Mouse (Mus musculus) C2C12 (cell line): ENCODE measurements around the gene Gm20708. TPM values are rescaled to one million over a fixed set of nuclear protein-coding genes. Genes with fewer than 3 reads are reported as not detected.
A peak's percentile ranks its signal among the peaks of the same experiment; 100 is the strongest.

Source experiments
- H3K27me3 ChIP-seq: one replicate; pipeline ENCODE4 v1.6.1; 2011; ENCODE audit not compliant: control insufficient read depth, insufficient read depth, insufficient read length
- H3K36me3 ChIP-seq: one replicate; pipeline ENCODE4 v1.6.1; 2011; ENCODE audit not compliant: control insufficient read depth, insufficient read depth
- H3K4me3 ChIP-seq: one replicate; pipeline ENCODE4 v1.5.1; 2011; ENCODE audit warnings: mild to moderate bottlenecking, control low read depth; ENCODE audit not compliant: poor library complexity, insufficient read depth, severe bottlenecking
- H3K79me2 ChIP-seq: one replicate; pipeline ENCODE4 v1.6.1; 2011; ENCODE audit not compliant: control insufficient read depth, insufficient read depth
- H3K79me3 ChIP-seq: one replicate; pipeline ENCODE4 v1.6.1; 2011; ENCODE audit warnings: low read depth, control low read depth
- H3ac ChIP-seq: one replicate; pipeline ENCODE3; 2011; ENCODE audit warnings: low read depth; ENCODE audit not compliant: control insufficient read depth, insufficient read length
- CEBPB ChIP-seq: IDR thresholded peaks from one replicate; pipeline ENCODE4 v1.6.1; 2011; ENCODE audit warnings: low read depth, mild to moderate bottlenecking, control low read depth, moderate library complexity
- CTCF ChIP-seq: IDR thresholded peaks from one replicate; pipeline ENCODE4 v1.5.1; 2011; ENCODE audit not compliant: control insufficient read depth, insufficient read depth, insufficient read length
- FOSL1 ChIP-seq: IDR thresholded peaks from one replicate; pipeline ENCODE4 v1.8.0; 2011; ENCODE audit warnings: mild to moderate bottlenecking, low read length; ENCODE audit not compliant: poor library complexity, insufficient read depth, severe bottlenecking
- MAX ChIP-seq: IDR thresholded peaks from one replicate; pipeline ENCODE4 v1.6.1; 2011; ENCODE audit warnings: mild to moderate bottlenecking, control low read depth
- MYOD1 ChIP-seq: IDR thresholded peaks from one replicate; pipeline ENCODE4 v1.6.1; 2011; ENCODE audit warnings: low read depth; ENCODE audit not compliant: control insufficient read depth, insufficient read length
- MYOG ChIP-seq: IDR thresholded peaks from one replicate; pipeline ENCODE4 v1.6.1; 2011; ENCODE audit not compliant: control insufficient read depth, insufficient read length; ENCODE audit errors: extremely low read depth
- USF1 ChIP-seq: IDR thresholded peaks from one replicate; pipeline ENCODE4 v1.6.1; 2011; ENCODE audit warnings: low read depth, mild to moderate bottlenecking, control low read depth, moderate library complexity
- polyA plus RNA-seq: library from polyadenylated mRNA; unstranded; fragments of >200 nt; fragmentation: generic; extraction: Trizol; gene quantifications from one replicate; pipeline ENCODE4 v1.2.1, GENCODE M21; 2012; ENCODE audit warnings: missing spikeins

The Gm20708 gene
- polyA plus RNA-seq, 1 experiment = 0.16 TPM

DNA sequence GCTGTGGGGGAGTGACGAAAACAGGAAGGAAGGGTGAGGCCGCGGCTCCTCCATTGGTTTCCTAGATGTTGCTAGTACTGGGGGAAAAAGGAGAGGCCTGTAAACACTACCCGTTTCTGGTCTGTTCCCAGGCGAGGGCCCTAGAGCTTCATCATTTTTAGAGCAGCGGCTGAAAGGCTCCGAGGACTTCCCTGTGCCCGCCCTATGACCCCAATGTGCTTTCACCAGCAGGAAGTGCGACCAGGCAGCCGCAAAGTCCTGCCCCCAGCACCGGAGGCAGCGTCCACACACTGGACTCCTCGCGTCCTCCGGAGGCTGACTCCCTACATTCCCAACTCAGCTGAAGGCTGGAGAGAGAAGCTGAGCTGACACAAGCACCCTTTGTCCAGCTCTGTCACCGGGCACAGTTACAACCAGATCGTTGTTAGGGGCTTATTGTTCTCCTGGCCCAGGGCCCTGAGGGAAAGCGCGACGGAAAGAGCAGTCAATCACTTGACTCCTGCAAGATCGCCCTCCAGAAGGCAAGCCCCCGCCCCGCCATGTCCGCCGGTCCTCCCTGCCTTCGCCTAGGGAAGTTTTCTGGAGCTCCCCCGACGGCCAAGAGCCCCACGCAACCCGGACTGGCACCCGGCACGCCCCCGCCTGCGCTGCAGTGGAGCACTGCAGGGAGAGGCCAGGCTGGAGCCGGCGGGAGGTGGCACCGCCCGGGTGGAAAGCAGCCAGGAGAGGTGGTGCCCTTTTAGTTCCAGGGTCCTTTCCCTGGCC lies 29.9 kb upstream of the Gm20708 start:
- H3K36me3 ChIP-seq = no peaks in the 10 kb centered on the region
- no peaks in the 10 kb centered on the region for H3K79me3 ChIP-seq
- H3ac ChIP-seq = peak overlapping the region; percentile 64
- H3K79me2 ChIP-seq = no peaks in the 10 kb centered on the region
- no peaks in the 10 kb centered on the region for H3K27me3 ChIP-seq
- TF ChIP-seq FOSL1 (no peak), CEBPB (no peak), MYOG (no peak), USF1 (no peak), MYOD1 (no peak)
- H3K4me3 ChIP-seq = peak overlapping the region; percentile 42

GRCm38 (mm10) chr11:117780199-117780515 lies 29.3 kb upstream of the Gm20708 start:
- Histone ChIP-seq H3K79me2 (no peaks in the 10 kb centered on the region), H3ac (peak overlapping the region; percentile 64), H3K27me3 (no peaks in the 10 kb centered on the region), H3K4me3 (peak overlapping the region; percentile 42), H3K36me3 (no peaks in the 10 kb centered on the region), H3K79me3 (no peaks in the 10 kb centered on the region)
- TF ChIP-seq MAX = no peak
- no peak for TF ChIP-seq USF1
- TF ChIP-seq CTCF = no peak
- TF ChIP-seq MYOD1 = no peak

- Histone ChIP-seq H3K36me3 (no peaks in the 10 kb centered on the region), H3K79me3 (no peaks in the 10 kb centered on the region), H3ac (peak overlapping the region; percentile 64), H3K27me3 (no peaks in the 10 kb centered on the region), H3K79me2 (no peaks in the 10 kb centered on the region), H3K4me3 (peak overlapping the region; percentile 42)
- TF ChIP-seq MYOD1 (peak; percentile 7), USF1 (peak; percentile 93), CTCF (no peak), CEBPB (peak; percentile 43), MAX (peak; percentile 91), MYOG (no peak), FOSL1 (no peak)
These were observed 28.8 kb upstream of the Gm20708 start for GRCm38 (mm10) chr11:117780582-117781111.

DNA sequence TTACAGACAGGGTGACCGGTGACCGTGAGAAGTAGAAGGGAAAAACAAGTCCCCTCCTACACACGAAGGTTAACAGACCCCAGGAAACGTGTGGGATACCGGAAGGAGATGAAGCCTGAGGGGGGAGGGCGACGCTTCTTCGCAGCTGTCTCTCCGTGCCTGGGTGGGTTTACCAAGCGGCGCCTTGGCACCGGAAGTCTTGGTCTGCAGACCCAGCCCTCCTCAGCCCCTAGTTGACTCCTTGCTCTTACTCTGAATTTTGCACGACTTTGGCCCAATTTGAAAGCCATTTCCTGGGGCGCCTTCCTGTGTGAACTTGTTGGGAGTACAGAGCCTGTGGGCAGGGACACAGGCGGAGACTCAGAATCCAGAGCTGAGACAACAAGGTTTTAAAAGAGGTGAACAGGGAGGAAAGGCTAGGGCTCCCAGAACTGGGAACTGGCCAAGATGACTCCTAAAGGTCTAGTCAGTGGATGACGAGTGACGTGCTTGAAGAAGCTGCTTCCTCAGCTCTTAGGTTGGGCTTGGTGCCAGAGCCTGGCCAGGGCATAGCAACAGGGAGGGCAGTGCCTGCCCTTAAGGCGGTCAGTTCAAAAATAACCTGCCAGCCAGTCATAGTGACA lies 28.2 kb upstream of the Gm20708 start:
- no peaks in the 10 kb centered on the region for H3K79me3 ChIP-seq
- H3K27me3 ChIP-seq = no peaks in the 10 kb centered on the region
- peak overlapping the region; percentile 23 for H3ac ChIP-seq
- H3K36me3 ChIP-seq = no peaks in the 10 kb centered on the region
- H3K79me2 ChIP-seq = no peaks in the 10 kb centered on the region
- TF ChIP-seq MYOG (no peak), MYOD1 (peak; percentile 45)
- peak overlapping the region; percentile 23 for H3K4me3 ChIP-seq

DNA sequence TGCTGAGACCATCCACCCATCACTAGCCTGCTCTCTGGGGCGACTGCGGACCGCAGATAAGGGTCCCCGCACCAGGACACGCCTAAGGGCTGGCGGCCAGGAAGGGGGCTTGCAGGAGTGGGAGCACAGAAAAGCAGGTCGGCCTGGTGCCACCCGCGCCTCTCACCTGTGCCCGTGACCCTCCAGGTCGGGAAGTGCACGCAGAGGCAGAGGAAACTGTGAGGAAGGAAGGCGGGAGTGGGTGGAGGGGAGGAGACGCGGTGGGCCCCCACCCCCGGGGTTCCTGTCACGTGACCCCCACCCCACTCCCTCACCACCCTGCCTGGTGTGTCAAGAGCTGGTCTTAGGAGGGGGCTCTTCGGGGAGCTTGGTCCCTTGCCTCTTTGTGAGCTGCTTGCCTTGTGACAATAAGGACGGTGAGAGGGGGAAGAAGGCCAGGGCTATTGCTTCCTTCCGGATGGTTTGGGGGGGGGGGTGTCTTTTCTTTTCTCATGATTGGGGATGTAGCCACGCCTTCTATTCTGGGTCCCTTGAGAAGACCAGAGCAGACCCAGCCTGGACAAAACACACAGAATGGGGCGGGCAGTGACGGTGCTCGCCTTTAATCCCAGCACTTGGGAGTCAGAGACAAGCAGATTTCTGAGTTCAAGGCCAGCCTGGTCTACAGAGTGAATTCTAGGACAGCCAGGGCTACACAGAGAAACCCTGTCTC lies 27.3 kb upstream of the Gm20708 start, which contains the start of the genes Tmc8 and Tmc6:
TSS of gene Tmc8 (plus strand) at position 84 of the 712 bp plus-strand sequence.
TSS of gene Tmc6 (minus strand) at position 206 of the 712 bp plus-strand sequence.
- Histone ChIP-seq H3K27me3 (no peaks in the 10 kb centered on the region), H3K36me3 (no peaks in the 10 kb centered on the region), H3K79me3 (no peaks in the 10 kb centered on the region), H3K79me2 (no peaks in the 10 kb centered on the region), H3K4me3 (peak within 1 kb of the TSS; percentile 23), H3ac (peak within 1 kb of the TSS; percentile 23)
- TF ChIP-seq CEBPB = no peak
- no peak for TF ChIP-seq USF1
- TF ChIP-seq CTCF = no peak
- TF ChIP-seq MYOG = no peak
- TF ChIP-seq MAX = no peak
- TF ChIP-seq MYOD1 = no peak
- TF ChIP-seq FOSL1 = no peak
